Mouse (Mus musculus): ENCODE data around the gene Copg1. TPM values are rescaled to one million over a fixed set of nuclear protein-coding genes. Genes with fewer than 3 reads are reported as not detected.

Gene Copg1
- 72.5 and 75.6 TPM in 2 replicates for polyA plus RNA-seq (2015; fragmentation: Nextera tagmentation; extraction: Ambion mirVana)

- TF ChIP-seq CTCF (IDR thresholded peaks at IDR 0.05; ENCODE audit: low read depth) (peak; percentile 99), EP300 (optimal IDR thresholded peaks at IDR 0.05) (no peak)
- Histone ChIP-seq H3K27me3 (ENCODE audit: control insufficient read depth, insufficient read depth, low read length) (no peaks in the 10 kb centered on the region), H3K9me3 (ENCODE audit: control insufficient read depth, low read length) (no peaks in the 10 kb centered on the region), H3K9ac (ENCODE audit: low read length) (peak within 1 kb of the TSS; percentile 85), H3K4me2 (replicated peaks; ENCODE audit: low read depth) (peak within 1 kb of the TSS; percentile 88), H3K4me1 (replicated peaks; ENCODE audit: control insufficient read depth, insufficient read depth) (no peaks in the 10 kb centered on the region), H3K36me3 (ENCODE audit: control insufficient read depth, insufficient read depth, low read length) (peaks cover 18% of the 10 kb centered on the region), H3K4me3 (ENCODE audit: low read depth, low read length) (peak within 1 kb of the TSS; percentile 79), H3K27ac (replicated peaks) (peak within 1 kb of the TSS; percentile 84)
- 1% methylated on average over 31 of the region's 31 CpGs for WGBS
- peak; percentile 100 for DNase-seq (ENCODE audit: low spot score)
- peak; percentile 95 for ATAC-seq (ENCODE audit: low FRiP score, low TSS enrichment)
These were observed at the start of gene Copg1 for GRCm38 (mm10) chr6:87887594-87888233. TSS of gene Copg1 (plus strand) at chr6:87887814.

- Histone ChIP-seq H3K4me2 (replicated peaks; ENCODE audit: low read depth) (peak within 1 kb of the TSS; percentile 81), H3K27ac (replicated peaks) (peak within 1 kb of the TSS; percentile 95), H3K9ac (ENCODE audit: low read length) (peak within 1 kb of the TSS; percentile 75), H3K27me3 (ENCODE audit: control insufficient read depth, insufficient read depth, low read length) (no peaks in the 10 kb centered on the region), H3K9me3 (ENCODE audit: control insufficient read depth, low read length) (no peaks in the 10 kb centered on the region), H3K36me3 (ENCODE audit: control insufficient read depth, insufficient read depth, low read length) (peaks cover 15% of the 10 kb centered on the region), H3K4me3 (ENCODE audit: low read depth, low read length) (peak within 1 kb of the TSS; percentile 67), H3K4me1 (replicated peaks; ENCODE audit: control insufficient read depth, insufficient read depth) (no peaks in the 10 kb centered on the region)
- ATAC-seq (ENCODE audit: low FRiP score, low TSS enrichment): peak; percentile 98
- TF ChIP-seq CTCF (IDR thresholded peaks at IDR 0.05; ENCODE audit: low read depth) (peak; percentile 44; the same call in 1 of the 2 replicates), EP300 (optimal IDR thresholded peaks at IDR 0.05) (no peak)
- under 1% methylated on average over 46 of the region's 46 CpGs for WGBS
- peak; percentile 97 for DNase-seq (ENCODE audit: low spot score)
These were observed 48.9 kb upstream of the Copg1 start, which contains the start of gene Isy1 for GRCm38 (mm10) chr6:87838551-87839197. TSS of gene Isy1 (minus strand) at chr6:87838798.

DNA sequence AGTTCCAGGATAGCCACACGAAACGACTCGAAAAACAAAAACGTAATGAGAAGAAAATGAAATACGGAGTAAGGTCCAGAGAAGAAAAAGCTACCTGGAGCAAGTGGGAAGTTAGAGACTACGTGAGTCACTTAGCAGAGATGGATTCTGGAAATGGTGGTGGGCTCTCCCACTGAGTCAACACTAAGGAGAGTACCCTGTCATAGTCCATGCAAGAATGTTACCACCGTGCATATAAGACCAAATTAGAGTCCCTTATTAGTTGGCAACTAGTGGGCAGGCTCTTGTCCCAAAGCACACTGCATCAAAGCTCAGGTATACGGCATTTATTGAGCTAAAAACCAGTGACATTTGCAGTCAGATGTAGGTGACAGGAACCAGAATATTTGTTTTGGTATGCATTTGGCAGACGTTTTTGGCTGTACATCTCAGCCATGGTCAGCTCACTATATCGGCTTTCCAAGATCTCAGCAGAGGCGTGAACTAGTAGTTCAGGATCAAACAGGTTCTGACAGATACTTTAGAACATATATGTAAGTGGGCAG lies 47.7 kb upstream of the Copg1 start:
- DNase-seq (ENCODE audit: low spot score): no peak
- WGBS: 51% methylated on average over 11 of the region's 11 CpGs
- no peak overlapping the region for H3K4me2 ChIP-seq (replicated peaks; ENCODE audit: low read depth)
- no peak overlapping the region for H3K4me3 ChIP-seq (ENCODE audit: low read depth, low read length)
- peaks cover 23% of the 10 kb centered on the region for H3K36me3 ChIP-seq (ENCODE audit: control insufficient read depth, insufficient read depth, low read length)
- H3K27me3 ChIP-seq (ENCODE audit: control insufficient read depth, insufficient read depth, low read length): no peaks in the 10 kb centered on the region
- H3K9ac ChIP-seq (ENCODE audit: low read length): no peak overlapping the region; the same call in 1 of the 2 replicates
- TF ChIP-seq EP300 (optimal IDR thresholded peaks at IDR 0.05): no peak
- no peak for TF ChIP-seq CTCF (IDR thresholded peaks at IDR 0.05; ENCODE audit: low read depth)
- H3K9me3 ChIP-seq (ENCODE audit: control insufficient read depth, low read length): no peaks in the 10 kb centered on the region
- H3K4me1 ChIP-seq (replicated peaks; ENCODE audit: control insufficient read depth, insufficient read depth): no peaks in the 10 kb centered on the region
- ATAC-seq (ENCODE audit: low FRiP score, low TSS enrichment): no peak
- H3K27ac ChIP-seq (replicated peaks): no peak overlapping the region

DNA sequence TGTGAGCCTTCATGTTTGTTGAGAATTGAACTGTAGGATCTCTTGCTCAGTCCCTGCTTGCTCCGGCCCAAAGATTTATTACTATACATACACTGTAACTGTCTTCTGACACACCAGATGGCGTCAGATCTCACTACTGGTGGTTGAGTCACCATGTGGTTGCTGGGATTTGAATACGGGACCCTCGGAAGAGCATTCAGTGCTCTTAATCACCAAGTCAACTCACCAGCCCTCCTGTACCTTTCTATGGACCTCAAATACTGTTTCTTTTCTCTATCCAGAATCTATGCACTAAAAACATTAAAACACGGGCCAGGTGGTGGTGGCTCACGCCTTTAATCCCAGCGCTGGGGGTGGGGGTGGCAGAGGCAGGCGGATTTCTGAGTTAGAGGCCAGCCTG lies 46.0 kb upstream of the Copg1 start:
- Histone ChIP-seq H3K36me3 (ENCODE audit: control insufficient read depth, insufficient read depth, low read length) (peaks cover 21% of the 10 kb centered on the region), H3K4me1 (replicated peaks; ENCODE audit: control insufficient read depth, insufficient read depth) (no peaks in the 10 kb centered on the region), H3K9me3 (ENCODE audit: control insufficient read depth, low read length) (no peaks in the 10 kb centered on the region), H3K27me3 (ENCODE audit: control insufficient read depth, insufficient read depth, low read length) (no peaks in the 10 kb centered on the region), H3K4me2 (replicated peaks; ENCODE audit: low read depth) (no peak overlapping the region), H3K27ac (replicated peaks) (no peak overlapping the region), H3K9ac (ENCODE audit: low read length) (no peak overlapping the region), H3K4me3 (ENCODE audit: low read depth, low read length) (no peak overlapping the region)
- ATAC-seq (ENCODE audit: low FRiP score, low TSS enrichment): no peak
- WGBS: 77% methylated on average over 8 of the region's 8 CpGs
- no peak for DNase-seq (ENCODE audit: low spot score)
- TF ChIP-seq EP300 (optimal IDR thresholded peaks at IDR 0.05) (no peak), CTCF (IDR thresholded peaks at IDR 0.05; ENCODE audit: low read depth) (no peak)

DNA sequence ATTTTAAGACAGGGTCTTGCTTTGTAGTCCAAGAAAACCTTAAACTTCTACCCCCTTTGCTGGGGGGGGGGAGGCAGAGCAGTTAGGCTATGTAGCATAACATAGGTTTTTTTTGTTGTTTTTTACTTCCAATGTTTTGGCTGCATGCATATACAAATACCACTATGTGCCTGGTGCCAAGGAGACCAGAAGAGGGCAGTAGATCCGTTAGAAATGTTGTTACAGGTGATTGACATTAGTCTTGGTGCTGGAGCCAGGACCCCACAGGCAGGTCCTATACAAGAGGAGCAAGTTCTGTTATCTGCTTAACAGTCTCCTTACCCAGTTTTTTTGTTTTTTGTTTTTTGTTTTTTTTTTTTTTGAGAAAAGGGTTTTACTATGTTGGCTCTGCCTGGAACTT lies 45.4 kb upstream of the Copg1 start:
- H3K36me3 ChIP-seq (ENCODE audit: control insufficient read depth, insufficient read depth, low read length): peaks cover 21% of the 10 kb centered on the region
- H3K9me3 ChIP-seq (ENCODE audit: control insufficient read depth, low read length): no peaks in the 10 kb centered on the region
- 12% methylated on average over 1 of the region's 1 CpGs for WGBS
- no peak overlapping the region for H3K4me2 ChIP-seq (replicated peaks; ENCODE audit: low read depth)
- no peak overlapping the region for H3K4me3 ChIP-seq (ENCODE audit: low read depth, low read length)
- ATAC-seq (ENCODE audit: low FRiP score, low TSS enrichment) (no peak), DNase-seq (ENCODE audit: low spot score) (no peak)
- no peak overlapping the region for H3K9ac ChIP-seq (ENCODE audit: low read length)
- no peak overlapping the region for H3K27ac ChIP-seq (replicated peaks)
- TF ChIP-seq CTCF (IDR thresholded peaks at IDR 0.05; ENCODE audit: low read depth): peak; percentile 59
- TF ChIP-seq EP300 (optimal IDR thresholded peaks at IDR 0.05): no peak
- H3K27me3 ChIP-seq (ENCODE audit: control insufficient read depth, insufficient read depth, low read length): no peaks in the 10 kb centered on the region
- H3K4me1 ChIP-seq (replicated peaks; ENCODE audit: control insufficient read depth, insufficient read depth): no peaks in the 10 kb centered on the region
